Mouse (Mus musculus): ENCODE results near the gene Galnt13.

DNA sequence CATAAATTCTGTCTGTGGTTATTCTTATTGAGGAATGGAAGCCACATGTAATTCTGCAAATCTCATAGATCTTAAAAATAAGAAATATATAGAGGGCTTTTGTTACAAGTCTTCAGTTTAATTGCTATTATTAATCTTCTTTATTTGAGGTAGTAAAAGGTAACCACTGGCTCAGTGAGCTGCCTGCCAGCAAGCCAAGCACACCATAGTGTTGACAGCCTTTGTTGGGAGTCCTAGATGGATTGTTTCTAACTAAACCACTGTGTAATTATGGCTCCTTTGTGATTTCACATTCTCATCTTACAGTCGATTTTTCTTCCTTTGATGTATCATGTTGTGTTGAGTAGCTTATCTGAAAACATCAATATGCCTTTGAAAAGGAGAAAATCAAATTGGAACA lies 405.1 kb downstream of the Galnt13 start:
- no peak for TF ChIP-seq CTCF (IDR thresholded peaks at IDR 0.05; ENCODE audit: control insufficient read depth, insufficient read depth, insufficient read length)
- TF ChIP-seq CEBPB (IDR thresholded peaks at IDR 0.05; ENCODE audit: low read depth), result no peak
- no peak for TF ChIP-seq MAX (IDR thresholded peaks at IDR 0.05)
- TF ChIP-seq MYOG (IDR thresholded peaks at IDR 0.05; ENCODE audit: control insufficient read depth, extremely low read depth, insufficient read length), result no peak
- TF ChIP-seq USF1 (IDR thresholded peaks at IDR 0.05; ENCODE audit: low read depth), result no peak
- TF ChIP-seq MYOD1 (IDR thresholded peaks at IDR 0.05; ENCODE audit: control insufficient read depth, insufficient read length, low read depth), result no peak
